Mouse (Mus musculus): ENCODE measurements around the gene Thy1.

GRCm38 (mm10) chr9:44088877-44089608, 45.9 kb downstream of the Thy1 start:
- TF ChIP-seq CTCF (IDR thresholded peaks at IDR 0.05; ENCODE audit: borderline replicate concordance, extremely low read depth, insufficient read depth, insufficient read length) (no peak), POLR2A (IDR thresholded peaks at IDR 0.05; ENCODE audit: borderline replicate concordance, extremely low read depth, insufficient read depth, insufficient read length, poor library complexity, severe bottlenecking) (no peak)

All from brain, embryonic 14.5 days (tissue).